Mouse (Mus musculus) CH12.LX (cell line): ENCODE measurements at regions not wholly inside any gene's neighbourhood (a gene's known extent, or its start where the extent isn't known, plus 50 kb on each side); places are given as distances from the start of the nearest gene placed in this dataset.

ENCODE experiments used
- CHD1 ChIP-seq: IDR thresholded peaks from 2 replicates; pipeline ENCODE4 v1.6.1; 2012; ENCODE audit warnings: low read depth, low read length, improper control_type of control experiment, inconsistent platforms
- CTCF ChIP-seq, 2 experiments: IDR thresholded peaks in 1 of 2; conservative IDR thresholded peaks in 1 of 2; 2 replicates each; pipeline ENCODE4 v1.5.1; 2011 to 2012; ENCODE audit warnings: low read depth in 2 of 2, low read length in 2 of 2, improper control_type of control experiment in 1 of 2, inconsistent platforms in 1 of 2, mild to moderate bottlenecking in 1 of 2, moderate library complexity in 1 of 2
- EP300 ChIP-seq: IDR thresholded peaks from 2 replicates; pipeline ENCODE4 v1.6.1; 2011; ENCODE audit warnings: low read length, improper control_type of control experiment
- PAX5 ChIP-seq: IDR thresholded peaks from 2 replicates; pipeline ENCODE4 v1.6.1; 2012; ENCODE audit warnings: low read length, inconsistent platforms, mixed read lengths
- POLR2A ChIP-seq: IDR thresholded peaks from 2 replicates; pipeline ENCODE4 v1.6.1; 2011; ENCODE audit warnings: low read depth, mild to moderate bottlenecking, improper control_type of control experiment, low read length
- RCOR1 ChIP-seq: conservative IDR thresholded peaks from 2 replicates; pipeline ENCODE4 v1.6.1; 2012; ENCODE audit warnings: low read depth, mild to moderate bottlenecking, inconsistent platforms, low read length, improper control_type of control experiment

DNA sequence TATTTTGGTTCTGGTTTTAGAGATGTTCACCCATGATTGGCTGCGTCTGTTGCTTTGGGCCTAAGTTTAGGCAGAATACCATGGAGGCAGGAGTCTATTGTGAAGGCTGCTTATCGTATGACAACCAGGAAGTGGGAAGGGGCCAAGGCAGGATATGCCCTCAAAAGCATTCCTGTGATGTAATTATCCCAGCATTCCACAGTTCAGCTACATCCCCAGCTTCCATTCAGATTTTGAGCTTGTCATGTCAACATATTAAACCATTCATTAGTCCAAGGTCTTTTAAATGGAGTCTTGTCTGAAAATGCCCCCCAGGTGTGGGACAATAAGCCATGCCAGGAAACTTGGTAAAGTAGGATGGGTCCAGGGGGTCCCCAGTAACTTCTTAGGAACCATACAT lies 79.3 kb upstream of the Ralgps2 start:
- TF ChIP-seq POLR2A (no peak; the same call in 1 of the 2 replicates), PAX5 (no peak), CTCF (conservative IDR thresholded peaks at IDR 0.05 in 1 of 2, IDR thresholded peaks at IDR 0.05 in 1 of 2; ENCODE audit: low read depth in 2 of 2, low read length in 2 of 2) (no peak), RCOR1 (no peak), EP300 (no peak), CHD1 (no peak)
